Mouse (Mus musculus): Measurements from ENCODE around the gene Zbtb38.

- TF ChIP-seq CTCF (IDR thresholded peaks at IDR 0.05; ENCODE audit: low read depth) = no peak
- no peak for TF ChIP-seq EP300 (IDR thresholded peaks at IDR 0.05; ENCODE audit: low read depth)
Measured at GRCm38 (mm10) chr9:96637157-96637548, 115.5 kb downstream of the Zbtb38 start.
